Mouse (Mus musculus): ENCODE results near the gene Rsad2. TPM values are rescaled to one million over a fixed set of nuclear protein-coding genes. Genes with fewer than 3 reads are reported as not detected.

Rsad2 gene
- polyA plus RNA-seq, 1 experiment from 2014 or later: 0.27 TPM

DNA sequence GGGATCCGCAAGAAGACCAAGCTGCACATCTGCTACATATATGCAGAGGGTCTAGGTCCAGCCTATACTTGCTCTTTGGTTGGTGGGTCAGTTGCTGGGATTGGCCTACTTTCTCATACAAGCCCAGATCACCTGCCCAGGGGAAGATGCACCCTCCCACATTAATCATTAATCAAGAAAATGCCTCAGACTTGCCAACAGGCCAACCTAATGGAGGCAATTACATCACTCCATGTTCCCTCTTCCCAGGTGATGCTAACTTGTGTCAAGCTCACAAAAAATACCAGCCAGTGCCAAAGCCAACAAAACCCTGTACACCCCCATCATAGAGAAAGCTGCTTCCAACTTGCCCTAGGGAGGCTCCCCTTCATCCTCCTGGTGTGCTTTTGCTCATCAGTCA is 55.5 kb downstream of the Rsad2 start:
- no peaks in the 10 kb centered on the region for H3K27me3 ChIP-seq (ENCODE audit: control insufficient read depth, insufficient read depth, low read length)
- no peak overlapping the region for H3K4me2 ChIP-seq (replicated peaks; ENCODE audit: low read depth, low read length)
- no peak overlapping the region for H3K4me3 ChIP-seq (ENCODE audit: low read depth, low read length)
- WGBS: 90% methylated on average over 1 of the region's 1 CpGs
- H3K36me3 ChIP-seq (ENCODE audit: control insufficient read depth, insufficient read depth, low read length): no peaks in the 10 kb centered on the region
- no peak for ATAC-seq (ENCODE audit: insufficient number of reproducible peaks, insufficient read depth, low FRiP score, low read depth)
- H3K9ac ChIP-seq (replicated peaks; ENCODE audit: low read depth, low read length): no peak overlapping the region
- H3K27ac ChIP-seq (ENCODE audit: low read length): no peak overlapping the region
- peaks cover 12% of the 10 kb centered on the region for H3K4me1 ChIP-seq (ENCODE audit: control insufficient read depth, insufficient read depth, low read length)
- H3K9me3 ChIP-seq (ENCODE audit: control insufficient read depth, low read depth, low read length): no peaks in the 10 kb centered on the region

DNA sequence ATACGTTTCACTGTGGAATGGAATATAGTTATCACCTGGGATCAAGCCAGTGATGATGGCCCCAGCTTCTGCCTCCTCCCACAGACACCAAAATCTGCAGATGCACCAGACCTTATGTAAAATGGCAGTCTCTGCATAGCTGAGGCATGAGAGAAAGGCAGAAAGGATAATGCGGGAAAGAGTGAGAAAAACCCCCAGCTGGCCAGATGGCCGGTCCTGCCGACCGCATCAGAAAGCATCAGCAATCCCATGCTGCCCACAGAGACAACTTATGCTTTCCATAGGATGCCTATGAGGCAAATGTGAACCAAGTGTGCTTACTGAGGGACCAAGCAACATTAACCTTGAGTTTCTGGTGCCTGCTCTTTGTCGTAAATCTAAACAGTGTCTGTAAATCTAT is 56.9 kb downstream of the Rsad2 start:
- Histone ChIP-seq H3K4me1 (ENCODE audit: control insufficient read depth, insufficient read depth, low read length) (peaks cover 9% of the 10 kb centered on the region; the same call in 1 of the 2 replicates), H3K27me3 (ENCODE audit: control insufficient read depth, insufficient read depth, low read length) (no peaks in the 10 kb centered on the region), H3K36me3 (ENCODE audit: control insufficient read depth, insufficient read depth, low read length) (no peaks in the 10 kb centered on the region), H3K4me3 (ENCODE audit: low read depth, low read length) (no peak overlapping the region), H3K9me3 (ENCODE audit: control insufficient read depth, low read depth, low read length) (no peaks in the 10 kb centered on the region), H3K27ac (ENCODE audit: low read length) (no peak overlapping the region), H3K4me2 (replicated peaks; ENCODE audit: low read depth, low read length) (no peak overlapping the region), H3K9ac (replicated peaks; ENCODE audit: low read depth, low read length) (no peak overlapping the region)
- no peak for ATAC-seq (ENCODE audit: insufficient number of reproducible peaks, insufficient read depth, low FRiP score, low read depth)
- 86% methylated on average over 6 of the region's 6 CpGs for WGBS

DNA sequence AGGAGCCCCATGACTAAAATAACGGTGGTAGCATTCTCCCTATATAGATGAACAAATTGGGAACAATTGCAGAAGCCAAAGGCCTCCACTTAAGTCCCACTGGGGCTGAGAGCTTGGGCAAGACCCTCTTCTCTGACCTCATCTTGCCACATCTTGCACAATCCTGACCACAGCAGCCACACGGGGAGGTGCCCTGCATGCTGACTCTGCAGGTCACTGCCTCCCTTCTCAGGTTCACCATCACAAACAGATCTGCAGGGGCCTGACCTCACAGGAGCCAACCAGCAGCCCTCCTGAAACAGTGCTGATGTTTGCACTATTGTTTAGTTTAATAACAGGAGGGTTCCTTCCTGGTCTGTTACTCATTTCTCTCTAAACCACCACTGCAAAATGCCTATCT is 57.7 kb downstream of the Rsad2 start:
- no peak overlapping the region for H3K9ac ChIP-seq (replicated peaks; ENCODE audit: low read depth, low read length)
- H3K27ac ChIP-seq (ENCODE audit: low read length): no peak overlapping the region
- no peak overlapping the region for H3K4me2 ChIP-seq (replicated peaks; ENCODE audit: low read depth, low read length)
- H3K9me3 ChIP-seq (ENCODE audit: control insufficient read depth, low read depth, low read length): no peaks in the 10 kb centered on the region
- ATAC-seq (ENCODE audit: insufficient number of reproducible peaks, insufficient read depth, low FRiP score, low read depth): no peak
- no peak overlapping the region for H3K4me3 ChIP-seq (ENCODE audit: low read depth, low read length)
- H3K27me3 ChIP-seq (ENCODE audit: control insufficient read depth, insufficient read depth, low read length): no peaks in the 10 kb centered on the region
- no peaks in the 10 kb centered on the region for H3K36me3 ChIP-seq (ENCODE audit: control insufficient read depth, insufficient read depth, low read length)
- WGBS: 55% methylated on average over 2 of the region's 2 CpGs
- H3K4me1 ChIP-seq (ENCODE audit: control insufficient read depth, insufficient read depth, low read length): peaks cover 6% of the 10 kb centered on the region; the same call in 1 of the 2 replicates

DNA sequence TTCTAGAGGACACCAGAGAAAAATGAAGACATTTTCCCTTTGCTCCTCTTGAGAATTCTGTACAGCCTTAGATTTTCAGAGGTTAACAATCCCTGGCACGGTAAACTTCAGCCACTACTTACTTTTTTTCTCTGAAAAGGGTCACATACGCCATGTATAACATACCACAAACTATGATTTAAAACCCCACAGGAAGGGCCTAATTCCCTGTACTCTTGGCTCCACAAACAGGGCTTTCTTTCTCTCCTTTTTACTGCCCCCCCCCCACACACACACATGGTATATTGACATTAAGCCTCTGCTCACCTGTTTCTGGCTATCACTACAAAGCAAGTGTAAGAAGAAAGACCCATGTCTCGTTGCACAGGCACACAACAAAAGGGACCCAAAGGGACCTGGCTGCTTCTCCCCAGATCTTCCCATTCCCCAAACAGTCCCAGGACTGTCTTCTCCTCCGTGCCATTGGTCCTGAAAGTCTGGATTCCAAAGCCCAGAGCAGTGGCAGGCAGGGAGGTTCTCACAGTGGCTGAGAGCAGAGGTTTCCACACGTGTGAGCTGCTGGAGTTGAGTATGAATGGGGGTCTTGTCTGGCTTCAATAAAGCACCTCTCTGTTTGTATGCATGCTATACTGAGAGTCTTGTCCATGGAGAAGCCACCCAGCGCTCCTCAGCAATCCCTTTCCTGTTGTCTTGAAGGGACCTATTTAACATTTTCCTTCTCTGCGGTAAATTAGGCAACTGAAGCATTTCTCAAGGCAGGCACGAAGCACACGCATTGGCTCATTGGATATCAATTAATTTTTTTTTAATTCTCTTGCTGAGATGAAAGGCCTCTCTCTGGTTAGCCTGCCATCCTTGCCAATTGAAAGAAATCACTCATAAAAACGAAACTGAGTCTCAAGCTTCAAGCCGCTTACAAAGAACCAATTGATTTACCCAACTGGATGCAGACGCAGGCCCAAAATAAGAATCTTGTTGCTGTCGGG is 61.5 kb downstream of the Rsad2 start:
- no peak overlapping the region for H3K4me2 ChIP-seq (replicated peaks; ENCODE audit: low read depth, low read length)
- WGBS: 79% methylated on average over 13 of the region's 13 CpGs
- no peak overlapping the region for H3K27ac ChIP-seq (ENCODE audit: low read length)
- ATAC-seq (ENCODE audit: insufficient number of reproducible peaks, insufficient read depth, low FRiP score, low read depth): no peak
- no peak overlapping the region for H3K4me3 ChIP-seq (ENCODE audit: low read depth, low read length)
- H3K4me1 ChIP-seq (ENCODE audit: control insufficient read depth, insufficient read depth, low read length): no peaks in the 10 kb centered on the region
- no peaks in the 10 kb centered on the region for H3K36me3 ChIP-seq (ENCODE audit: control insufficient read depth, insufficient read depth, low read length)
- no peak overlapping the region for H3K9ac ChIP-seq (replicated peaks; ENCODE audit: low read depth, low read length)
- H3K27me3 ChIP-seq (ENCODE audit: control insufficient read depth, insufficient read depth, low read length): no peaks in the 10 kb centered on the region
- no peaks in the 10 kb centered on the region for H3K9me3 ChIP-seq (ENCODE audit: control insufficient read depth, low read depth, low read length)

DNA sequence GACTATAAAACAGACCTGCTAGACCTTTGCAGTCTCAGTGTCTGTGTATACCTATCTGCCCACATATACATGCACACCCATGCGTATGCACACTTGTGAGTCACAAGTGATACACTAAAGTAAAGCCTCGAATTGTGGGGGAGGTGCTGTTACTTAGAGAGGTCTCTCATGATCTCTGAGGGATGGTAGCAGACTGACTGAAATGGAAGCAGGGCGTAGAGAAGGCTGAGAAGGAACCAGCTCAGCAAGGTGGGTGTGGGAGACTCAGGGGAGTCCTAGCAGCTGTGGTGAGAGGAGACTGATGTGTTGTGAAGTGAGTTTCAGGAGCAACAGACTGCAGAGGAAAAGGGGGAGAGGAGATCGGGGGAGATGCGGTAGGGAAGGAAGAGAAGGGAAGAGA is 63.0 kb downstream of the Rsad2 start:
- Histone ChIP-seq H3K4me2 (replicated peaks; ENCODE audit: low read depth, low read length) (no peak overlapping the region), H3K27me3 (ENCODE audit: control insufficient read depth, insufficient read depth, low read length) (no peaks in the 10 kb centered on the region), H3K27ac (ENCODE audit: low read length) (no peak overlapping the region), H3K4me3 (ENCODE audit: low read depth, low read length) (no peak overlapping the region), H3K9me3 (ENCODE audit: control insufficient read depth, low read depth, low read length) (no peaks in the 10 kb centered on the region), H3K36me3 (ENCODE audit: control insufficient read depth, insufficient read depth, low read length) (peaks cover 11% of the 10 kb centered on the region), H3K9ac (replicated peaks; ENCODE audit: low read depth, low read length) (no peak overlapping the region), H3K4me1 (ENCODE audit: control insufficient read depth, insufficient read depth, low read length) (no peaks in the 10 kb centered on the region)
- WGBS: 73% methylated on average over 5 of the region's 5 CpGs
- no peak for ATAC-seq (ENCODE audit: insufficient number of reproducible peaks, insufficient read depth, low FRiP score, low read depth)

Small RNA genes within 50 kb of the gene (microRNA-seq; reads per million reads assigned to microRNA genes)
- gene Mir6538: 7.3 reads per million, percentile 16 among the genes with 10 or more reads in this experiment

Other genes starting within 250 kb of the Rsad2 start
- 19.1 and 21.1 TPM in 2 replicates for gene Rnf144a, start 41.2 kb downstream of the Rsad2 start, polyA plus RNA-seq (2014; fragmentation: Nextera tagmentation; extraction: Ambion mirVana)
- 4.6 and 5.5 TPM in 2 replicates for gene Cmpk2, start 12.8 kb upstream of the Rsad2 start, polyA plus RNA-seq (2014; fragmentation: Nextera tagmentation; extraction: Ambion mirVana)